ENCODE assay signal across 8 mouse cellular contexts in the genomic region with DNA sequence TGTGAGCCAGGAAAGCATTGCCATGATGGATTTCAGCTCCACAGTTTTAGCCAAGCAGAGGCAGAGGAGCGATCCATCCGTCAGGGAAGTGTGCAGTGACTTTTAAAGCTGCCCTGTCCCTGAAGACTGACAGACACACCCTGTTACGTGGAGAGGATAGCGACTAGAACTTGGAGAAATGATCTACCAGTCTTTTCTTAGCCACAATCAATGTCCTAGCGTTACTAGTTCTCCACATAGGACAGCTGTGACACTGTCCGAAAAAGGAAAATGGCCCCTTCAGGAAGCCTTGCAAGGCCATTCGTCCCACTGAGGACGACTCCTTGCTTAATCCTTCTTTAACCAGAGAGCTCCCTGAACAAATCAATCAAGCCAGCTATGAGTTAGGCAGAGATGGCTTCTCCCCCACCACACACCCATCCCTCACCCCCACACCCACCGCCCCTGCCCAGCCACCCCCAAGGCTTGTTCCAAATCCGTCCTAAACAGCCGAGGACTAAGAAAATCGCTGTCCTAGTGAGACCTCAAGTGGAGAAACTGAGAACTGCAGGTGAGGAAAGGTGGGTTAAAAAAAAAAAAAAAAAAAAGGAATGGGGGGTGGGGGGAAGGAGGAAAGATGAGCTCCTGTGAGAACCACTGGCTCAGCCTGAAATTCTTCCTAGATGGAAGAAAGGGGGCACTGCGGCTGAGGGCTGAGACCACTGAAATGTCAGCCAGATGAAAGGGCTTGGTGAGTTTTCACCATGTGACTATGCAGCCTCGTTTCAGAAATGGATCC.
DNase-seq lines count a peak whose midpoint lies in the region; ATAC-seq and TF ChIP-seq lines count a peak whose summit lies in the region.

No protein-coding gene starts in this region.

- H3K9me3 ChIP-seq in E14TG2a.4 (ENCODE audit: low read length) = peaks cover 9% of the 10 kb centered on the region; the same call in 1 of the 2 replicates
- no peaks in the 10 kb centered on the region for H3K9me3 ChIP-seq in heart, embryonic 12.5 days (replicated peaks)
- H3K9me3 ChIP-seq in kidney, postnatal 0 days (replicated peaks; ENCODE audit: low read length) = no peaks in the 10 kb centered on the region
- H3K9me3 ChIP-seq in lung, embryonic 14.5 days (ENCODE audit: low read depth, low read length) = no peaks in the 10 kb centered on the region

- H3K4me2 ChIP-seq in heart, embryonic 12.5 days = peak overlapping the region; percentile 70
- H3K4me2 ChIP-seq in kidney, postnatal 0 days (ENCODE audit: low read length) = peak overlapping the region; percentile 57
- H3K4me2 ChIP-seq in lung, embryonic 14.5 days = peak overlapping the region; percentile 53

- no peak overlapping the region for H3K27ac ChIP-seq in heart, embryonic 12.5 days (ENCODE audit: poor library complexity, severe bottlenecking)
- no peak overlapping the region for H3K27ac ChIP-seq in kidney, postnatal 0 days
- no peak overlapping the region for H3K27ac ChIP-seq in lung, embryonic 14.5 days (ENCODE audit: low read depth)

- peak; percentile 58 for TF ChIP-seq CTCF in E14TG2a.4 (conservative IDR thresholded peaks at IDR 0.05; ENCODE audit: low read length)
- peak; percentile 76 for TF ChIP-seq CTCF in kidney, postnatal 0 days (IDR thresholded peaks at IDR 0.05; ENCODE audit: low read depth)
- peak; percentile 78 for TF ChIP-seq CTCF in lung, embryonic 14.5 days (IDR thresholded peaks at IDR 0.05; ENCODE audit: low read depth)

- H3K4me3 ChIP-seq in E14TG2a.4 (replicated peaks; ENCODE audit: low read length) = no peak overlapping the region; the same call in 1 of the 2 replicates
- H3K4me3 ChIP-seq in heart, embryonic 12.5 days = peak overlapping the region; percentile 44
- peak overlapping the region; percentile 20 for H3K4me3 ChIP-seq in kidney, postnatal 0 days (replicated peaks; ENCODE audit: low read depth, low read length)
- peak overlapping the region; percentile 25 for H3K4me3 ChIP-seq in lung, embryonic 14.5 days (ENCODE audit: low read depth, low read length)

- DNase-seq in adrenal gland, adult 2 months = peak; percentile 58
- peak; percentile 74 for DNase-seq in embryo, embryonic 11.5 days (ENCODE audit: low read depth, low spot score)
- DNase-seq in kidney, postnatal 0 days (ENCODE audit: low spot score) = peak; percentile 71
- peak; percentile 89 for DNase-seq in lung, embryonic 14.5 days
- peak; percentile 90 for DNase-seq in retina, embryonic 14.5 days (ENCODE audit: low spot score)

- ATAC-seq in heart, embryonic 12.5 days (ENCODE audit: insufficient number of reproducible peaks, low FRiP score) = no peak
- peak; percentile 74 for ATAC-seq in kidney, postnatal 0 days (replicated peaks; ENCODE audit: low FRiP score, low read depth)
- ATAC-seq in lung, embryonic 14.5 days (ENCODE audit: insufficient read depth) = peak; percentile 91
- ATAC-seq in erythroblast, adult 5-6 weeks (replicated peaks; ENCODE audit: low FRiP score, poor library complexity, severe bottlenecking) = no peak

- peak overlapping the region; percentile 28 for H3K9ac ChIP-seq in heart, embryonic 12.5 days
- H3K9ac ChIP-seq in kidney, postnatal 0 days (ENCODE audit: low read depth, low read length) = peak overlapping the region; percentile 32; the same call in 1 of the 2 replicates
- H3K9ac ChIP-seq in lung, embryonic 14.5 days = peak overlapping the region; percentile 2; the same call in 1 of the 2 replicates

- H3K4me1 ChIP-seq in E14TG2a.4 (replicated peaks; ENCODE audit: low read depth, low read length) = peaks cover 15% of the 10 kb centered on the region
- H3K4me1 ChIP-seq in heart, embryonic 12.5 days (replicated peaks) = no peaks in the 10 kb centered on the region
- H3K4me1 ChIP-seq in kidney, postnatal 0 days (replicated peaks; ENCODE audit: insufficient read depth, low read length) = no peaks in the 10 kb centered on the region
- H3K4me1 ChIP-seq in lung, embryonic 14.5 days (ENCODE audit: insufficient read depth) = no peaks in the 10 kb centered on the region

- peaks cover 22% of the 10 kb centered on the region; the same call in 1 of the 2 replicates for H3K27me3 ChIP-seq in E14TG2a.4 (ENCODE audit: insufficient read depth, low read length)
- H3K27me3 ChIP-seq in heart, embryonic 12.5 days (replicated peaks) = no peaks in the 10 kb centered on the region
- H3K27me3 ChIP-seq in kidney, postnatal 0 days (ENCODE audit: insufficient read depth, low read length) = no peaks in the 10 kb centered on the region
- no peaks in the 10 kb centered on the region for H3K27me3 ChIP-seq in lung, embryonic 14.5 days (ENCODE audit: insufficient read depth, low read length)

- WGBS in heart, embryonic 12.5 days = 23% methylated on average over 14 of the region's 14 CpGs
- 15% methylated on average over 14 of the region's 14 CpGs for WGBS in kidney, postnatal 0 days
- WGBS in lung, embryonic 14.5 days = 15% methylated on average over 14 of the region's 14 CpGs

- H3K36me3 ChIP-seq in E14TG2a.4 (ENCODE audit: insufficient read depth, low read length) = no peaks in the 10 kb centered on the region
- no peaks in the 10 kb centered on the region for H3K36me3 ChIP-seq in heart, embryonic 12.5 days
- no peaks in the 10 kb centered on the region for H3K36me3 ChIP-seq in kidney, postnatal 0 days (ENCODE audit: insufficient read depth, low read length)
- H3K36me3 ChIP-seq in lung, embryonic 14.5 days (ENCODE audit: insufficient read depth) = no peaks in the 10 kb centered on the region

Comparison
In these comparisons a context has a peak if more than half of its experiments do, and no peak if none do; other contexts are left out.
1. ATAC-seq: peak in kidney, postnatal 0 days (single experiment) and lung, embryonic 14.5 days (single experiment); none in heart, embryonic 12.5 days (single experiment) and erythroblast, adult 5-6 weeks (single experiment).
2. Peak in every context shown above with its lines, with median percentiles within 50 percentile points of each other: CTCF ChIP-seq, DNase-seq, H3K4me2 ChIP-seq and H3K9ac ChIP-seq.